Mouse (Mus musculus) lung, embryonic 14.5 days (tissue): ENCODE results near the gene Cfap157. TPM values are rescaled to one million over a fixed set of nuclear protein-coding genes. Genes with fewer than 3 reads are reported as not detected.

Experiments
- ATAC-seq: fragments of 200-750 bp; cut with Nextera tagmentation; 2 replicates; pipeline ENCODE4 v1.8.0; 2017; ENCODE audit warnings: mild to moderate bottlenecking, moderate TSS enrichment, moderate library complexity; ENCODE audit not compliant: insufficient read depth
- DNase-seq: peaks from one replicate; pipeline ENCODE4 v3.0.0-alpha.2; 2015
- H3K27ac ChIP-seq: fragments of 300-500 bp; sonication (generic); 2 replicates; pipeline ENCODE4 v1.5.1; 2014; ENCODE audit warnings: low read depth, mild to moderate bottlenecking, moderate library complexity
- H3K27me3 ChIP-seq: fragments of 300-500 bp; sonication (generic); 2 replicates; pipeline ENCODE4 v1.6.1; 2014; ENCODE audit warnings: low read length, control low read depth; ENCODE audit not compliant: insufficient read depth
- H3K36me3 ChIP-seq: fragments of 300-500 bp; sonication (generic); 2 replicates; pipeline ENCODE4 v1.6.1; 2014; ENCODE audit warnings: control low read depth; ENCODE audit not compliant: insufficient read depth
- H3K4me1 ChIP-seq: fragments of 300-500 bp; sonication (generic); 2 replicates; pipeline ENCODE4 v1.6.1; 2014; ENCODE audit warnings: antibody characterized with exemption, control low read depth; ENCODE audit not compliant: insufficient read depth
- H3K4me2 ChIP-seq: fragments of 300-500 bp; sonication (generic); 2 replicates; pipeline ENCODE4 v1.6.1; 2014; ENCODE audit warnings: mild to moderate bottlenecking
- H3K4me3 ChIP-seq: fragments of 300-500 bp; sonication (generic); 2 replicates; pipeline ENCODE4 v1.5.1; 2014; ENCODE audit warnings: low read depth, low read length
- H3K9ac ChIP-seq: fragments of 300-500 bp; sonication (generic); 2 replicates; pipeline ENCODE4 v1.6.1; 2014
- H3K9me3 ChIP-seq: fragments of 300-500 bp; sonication (generic); 2 replicates; pipeline ENCODE4 v1.6.1; 2016; ENCODE audit warnings: low read depth, low read length, control low read depth
- CTCF ChIP-seq: IDR thresholded peaks from 2 replicates; pipeline ENCODE4 v1.5.1; 2016; ENCODE audit warnings: antibody characterized with exemption, low read depth
- WGBS: fragments of 180-500 bp; shearing (Covaris S2); extraction: QIAGEN DNeasy Blood & Tissue Kit; methylation state at CpG from one replicate; pipeline ENCODE4 v1.1.7; 2014; 5-methylcytosine and 5-hydroxymethylcytosine counted together
- polyA plus RNA-seq: library from polyadenylated mRNA; unstranded; fragments of >200 nt; fragmentation: Nextera tagmentation; extraction: Ambion mirVana; gene quantifications from 2 replicates; pipeline ENCODE4 v1.2.1, GENCODE M21; 2014

Gene Cfap157
- polyA plus RNA-seq, 1 experiment from 2014 or later, result 0.33 TPM

DNA sequence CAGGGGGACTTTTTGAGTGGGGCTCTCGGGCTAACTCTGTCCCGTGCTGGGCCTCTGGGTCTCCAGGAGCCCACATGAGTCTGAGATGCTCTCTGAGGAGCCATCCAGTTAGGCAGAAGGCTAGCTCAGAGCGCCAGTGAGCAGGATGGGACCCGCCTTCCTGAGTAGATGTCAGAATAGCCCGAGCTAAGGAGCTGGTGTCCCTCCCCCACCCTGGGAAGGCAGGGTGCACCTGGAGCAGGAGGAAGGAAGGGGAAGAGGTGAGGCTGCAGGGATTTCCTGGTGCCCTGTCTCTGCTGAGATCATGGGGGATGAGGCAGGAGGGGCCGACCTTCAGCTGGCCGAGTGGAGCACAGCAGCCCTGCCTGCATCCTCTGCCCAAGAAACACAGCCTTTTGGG lies 55.8 kb downstream of the Cfap157 start:
- Histone ChIP-seq H3K36me3 (peaks cover 4% of the 10 kb centered on the region; the same call in 1 of the 2 replicates), H3K27me3 (no peaks in the 10 kb centered on the region), H3K4me2 (peak overlapping the region; percentile 66), H3K27ac (peak overlapping the region; percentile 54; the same call in 1 of the 2 replicates), H3K4me1 (peaks cover 9% of the 10 kb centered on the region; the same call in 1 of the 2 replicates), H3K9ac (peak overlapping the region; percentile 44), H3K9me3 (no peaks in the 10 kb centered on the region), H3K4me3 (peak overlapping the region; percentile 41)
- DNase-seq, result peak; percentile 58
- no peak for TF ChIP-seq CTCF
- WGBS, result 28% methylated on average over 7 of the region's 7 CpGs
- no peak for ATAC-seq

DNA sequence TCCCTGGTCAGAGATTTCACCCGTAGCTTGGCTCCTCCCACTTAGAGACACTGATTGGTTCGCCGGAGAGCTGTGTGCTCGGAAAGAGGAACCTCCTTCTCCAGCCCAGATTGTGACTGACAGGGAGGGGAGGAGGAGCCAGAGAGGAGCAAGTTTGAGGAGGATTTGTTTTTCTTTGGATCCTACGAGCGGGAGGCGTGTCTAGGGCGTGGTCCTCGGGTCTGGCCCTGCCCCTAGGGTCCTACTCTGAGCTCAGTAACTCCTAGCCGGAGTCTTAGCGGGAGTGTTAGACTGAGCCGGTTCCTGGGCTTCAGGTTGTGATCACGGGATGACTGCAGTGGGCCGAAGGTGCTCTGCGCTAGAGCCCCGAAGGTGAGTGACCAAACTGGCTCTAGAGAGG lies 56.8 kb downstream of the Cfap157 start:
- peak; percentile 98 for DNase-seq
- H3K4me2 ChIP-seq, result peak overlapping the region; percentile 66
- H3K9ac ChIP-seq, result peak overlapping the region; percentile 53
- H3K9me3 ChIP-seq, result no peaks in the 10 kb centered on the region
- WGBS, result under 1% methylated on average over 16 of the region's 16 CpGs
- peak; percentile 95 for ATAC-seq
- peaks cover 9% of the 10 kb centered on the region; the same call in 1 of the 2 replicates for H3K4me1 ChIP-seq
- peak overlapping the region; percentile 41 for H3K4me3 ChIP-seq
- peak overlapping the region; percentile 59; the same call in 1 of the 2 replicates for H3K27ac ChIP-seq
- peaks cover 4% of the 10 kb centered on the region; the same call in 1 of the 2 replicates for H3K36me3 ChIP-seq
- no peaks in the 10 kb centered on the region for H3K27me3 ChIP-seq
- no peak for TF ChIP-seq CTCF

Other genes with a start within 250 kb of the Cfap157 start
- gene Fam102a, start 249.1 kb downstream of the Cfap157 start, polyA plus RNA-seq, result 18.4 and 19.9 TPM in 2 replicates
- 94.9 and 98.5 TPM in 2 replicates for gene Dpm2, start 213.6 kb downstream of the Cfap157 start, polyA plus RNA-seq
- gene Pip5kl1, start 209.6 kb downstream of the Cfap157 start, polyA plus RNA-seq, result 0.50 and 0.70 TPM in 2 replicates
- gene 9430097D07Rik, start 208.7 kb downstream of the Cfap157 start, polyA plus RNA-seq, result 0.20 TPM in 1 of 2 replicates, not detected in the other
- gene St6galnac4, start 197.3 kb downstream of the Cfap157 start, polyA plus RNA-seq, result 22.0 and 23.8 TPM in 2 replicates
- 8.3 and 11.1 TPM in 2 replicates for gene St6galnac6, start 184.7 kb downstream of the Cfap157 start, polyA plus RNA-seq
- gene Ak1, start 162.7 kb downstream of the Cfap157 start, polyA plus RNA-seq, result 34.3 and 35.8 TPM in 2 replicates
- 91.1 and 98.5 TPM in 2 replicates for gene Eng, start 137.8 kb downstream of the Cfap157 start, polyA plus RNA-seq
- 28.4 and 32.7 TPM in 2 replicates for gene Fpgs, start 80.3 kb downstream of the Cfap157 start, polyA plus RNA-seq
- 81.7 and 84.3 TPM in 2 replicates for gene Cdk9, start 71.4 kb downstream of the Cfap157 start, polyA plus RNA-seq
- gene Sh2d3c, start 63.4 kb downstream of the Cfap157 start, polyA plus RNA-seq, result 37.6 and 38.8 TPM in 2 replicates
- 0.20 TPM in 1 of 2 replicates, not detected in the other for gene 6330409D20Rik, start 43.4 kb downstream of the Cfap157 start, polyA plus RNA-seq
- 66.2 and 71.0 TPM in 2 replicates for gene Tor2a, start 27.2 kb downstream of the Cfap157 start, polyA plus RNA-seq
- gene Ttc16, start 8.8 kb downstream of the Cfap157 start, polyA plus RNA-seq, result 0.15 and 0.33 TPM in 2 replicates
- 2.7 and 4.4 TPM in 2 replicates for gene Ptrh1, start 8.6 kb downstream of the Cfap157 start, polyA plus RNA-seq
- 20.7 and 22.2 TPM in 2 replicates for gene Stxbp1, start 62.8 kb upstream of the Cfap157 start, polyA plus RNA-seq
- gene Fam129b, start 91.7 kb upstream of the Cfap157 start, polyA plus RNA-seq, result 41.2 and 46.5 TPM in 2 replicates
- 235 and 256 TPM in 2 replicates for gene Rpl12, start 177.1 kb upstream of the Cfap157 start, polyA plus RNA-seq
- 6.4 and 6.6 TPM in 2 replicates for gene Lrsam1, start 177.2 kb upstream of the Cfap157 start, polyA plus RNA-seq
- gene Slc2a8, start 197.7 kb upstream of the Cfap157 start, polyA plus RNA-seq, result 12.4 and 14.4 TPM in 2 replicates